Mouse (Mus musculus): ENCODE data around the gene G530012D18Rik. TPM values are rescaled to one million over a fixed set of nuclear protein-coding genes. Genes with fewer than 3 reads are reported as not detected.
"Not testable (repeated sequence)": the region's sequence is repeated elsewhere in the genome, so short reads cannot be mapped to it uniquely, and the experiment has no call there.

G530012D18Rik gene
- polyA plus RNA-seq, 1 experiment = not detected

- DNase-seq (ENCODE audit: extremely low spot score in 1 of 2, low spot score in 1 of 2) = not testable (repeated sequence)
Observed at GRCm38 (mm10) chr1:85615096-85615495, 39.6 kb downstream of the G530012D18Rik start.

- not testable (repeated sequence) for DNase-seq (ENCODE audit: extremely low spot score in 1 of 2, low spot score in 1 of 2)
Observed at GRCm38 (mm10) chr1:85615819-85616218, 40.3 kb downstream of the G530012D18Rik start.

- DNase-seq (ENCODE audit: extremely low spot score in 1 of 2, low spot score in 1 of 2) = not testable (repeated sequence)
Observed at GRCm38 (mm10) chr1:85617161-85617560, 41.7 kb downstream of the G530012D18Rik start.

GRCm38 (mm10) chr1:85618689-85619088 is 43.2 kb downstream of the G530012D18Rik start:
- not testable (repeated sequence) for DNase-seq (ENCODE audit: extremely low spot score in 1 of 2, low spot score in 1 of 2)

Other genes starting within 250 kb of the G530012D18Rik start
- gene Sp110, start 23.1 kb downstream of the G530012D18Rik start, polyA plus RNA-seq (2012; rRNA removed) = 2.1 and 2.7 TPM in 2 replicates
- 1.1 and 1.8 TPM in 2 replicates for gene Sp140, start 24.7 kb downstream of the G530012D18Rik start, polyA plus RNA-seq (2012; rRNA removed)
- gene Sp100, start 74.3 kb downstream of the G530012D18Rik start, polyA plus RNA-seq (2012; rRNA removed) = 7.0 and 7.1 TPM in 2 replicates
- gene A630001G21Rik, start 203.0 kb downstream of the G530012D18Rik start, polyA plus RNA-seq (2012; rRNA removed) = 1.2 and 1.3 TPM in 2 replicates
- gene Cab39, start 217.8 kb downstream of the G530012D18Rik start, polyA plus RNA-seq (2012; rRNA removed) = 108 and 115 TPM in 2 replicates

Measured in frontal cortex, adult 2 months (tissue).